Mouse (Mus musculus): ENCODE results near the gene Wwc1. TPM values are rescaled to one million over a fixed set of nuclear protein-coding genes. Genes with fewer than 3 reads are reported as not detected.

Gene Wwc1
- polyA plus RNA-seq, 1 experiment from 2014 or later, result 3.4 TPM

Other genes starting within 250 kb of the Wwc1 start
- gene Pank3, start 211.0 kb downstream of the Wwc1 start, polyA plus RNA-seq (2016; fragmentation: Nextera tagmentation; extraction: Ambion mirVana), result 15.0 and 16.0 TPM in 2 replicates
- gene Fbll1, start 181.6 kb downstream of the Wwc1 start, polyA plus RNA-seq (2016; fragmentation: Nextera tagmentation; extraction: Ambion mirVana), result not detected in 2 replicates
- gene Rars, start 146.0 kb downstream of the Wwc1 start, polyA plus RNA-seq (2016; fragmentation: Nextera tagmentation; extraction: Ambion mirVana), result 68.5 and 73.8 TPM in 2 replicates